Mouse (Mus musculus): ENCODE measurements at regions not wholly inside any gene's neighbourhood (a gene's known extent, or its start where the extent isn't known, plus 50 kb on each side); places are given as distances from the start of the nearest gene placed in this dataset.
"Not testable (repeated sequence)": the region's sequence is repeated elsewhere in the genome, so short reads cannot be mapped to it uniquely, and the experiment has no call there.

GRCm38 (mm10) chr8:68958701-68959100, 250.1 kb upstream of the Zfp930 start:
- DNase-seq (ENCODE audit: low spot score), result no peak
- Histone ChIP-seq H3K4me2 (ENCODE audit: low read depth, low read length) (no peak overlapping the region), H3K9ac (ENCODE audit: low read depth, low read length) (no peak overlapping the region), H3K27me3 (replicated peaks; ENCODE audit: control insufficient read depth, insufficient read depth, low read length) (no peaks in the 10 kb centered on the region), H3K4me1 (ENCODE audit: control insufficient read depth, insufficient read depth, low read length) (no peaks in the 10 kb centered on the region), H3K4me3 (ENCODE audit: low read depth, low read length) (no peak overlapping the region), H3K9me3 (ENCODE audit: control insufficient read depth, low read length) (no peaks in the 10 kb centered on the region), H3K36me3 (ENCODE audit: control insufficient read depth, insufficient read depth, low read length) (no peaks in the 10 kb centered on the region), H3K27ac (replicated peaks; ENCODE audit: low read depth, low read length) (no peak overlapping the region)
- 90% methylated on average over 2 of the region's 2 CpGs for WGBS
- no peak for ATAC-seq (ENCODE audit: low read depth)

GRCm38 (mm10) chr8:68961981-68962380, 246.9 kb upstream of the Zfp930 start:
- Histone ChIP-seq H3K36me3 (ENCODE audit: control insufficient read depth, insufficient read depth, low read length) (no peaks in the 10 kb centered on the region), H3K9ac (ENCODE audit: low read depth, low read length) (no peak overlapping the region), H3K27me3 (replicated peaks; ENCODE audit: control insufficient read depth, insufficient read depth, low read length) (no peaks in the 10 kb centered on the region), H3K4me1 (ENCODE audit: control insufficient read depth, insufficient read depth, low read length) (no peaks in the 10 kb centered on the region), H3K4me3 (ENCODE audit: low read depth, low read length) (no peak overlapping the region), H3K27ac (replicated peaks; ENCODE audit: low read depth, low read length) (no peak overlapping the region), H3K9me3 (ENCODE audit: control insufficient read depth, low read length) (no peaks in the 10 kb centered on the region), H3K4me2 (ENCODE audit: low read depth, low read length) (no peak overlapping the region)
- whole genome bisulfite sequencing, result 78% methylated on average over 3 of the region's 3 CpGs
- ATAC-seq (ENCODE audit: low read depth) (no peak), DNase-seq (ENCODE audit: low spot score) (no peak)

- 51% methylated on average over 2 of the region's 2 CpGs for WGBS
- peak; percentile 31 for DNase-seq (ENCODE audit: low spot score)
- H3K27me3 ChIP-seq (replicated peaks; ENCODE audit: control insufficient read depth, insufficient read depth, low read length), result no peaks in the 10 kb centered on the region
- no peak overlapping the region for H3K27ac ChIP-seq (replicated peaks; ENCODE audit: low read depth, low read length)
- H3K4me2 ChIP-seq (ENCODE audit: low read depth, low read length), result no peak overlapping the region
- no peaks in the 10 kb centered on the region for H3K36me3 ChIP-seq (ENCODE audit: control insufficient read depth, insufficient read depth, low read length)
- no peak overlapping the region for H3K9ac ChIP-seq (ENCODE audit: low read depth, low read length)
- ATAC-seq (ENCODE audit: low read depth), result no peak; the same call in 1 of the 2 replicates
- no peak overlapping the region for H3K4me3 ChIP-seq (ENCODE audit: low read depth, low read length)
- no peaks in the 10 kb centered on the region for H3K4me1 ChIP-seq (ENCODE audit: control insufficient read depth, insufficient read depth, low read length)
- no peaks in the 10 kb centered on the region for H3K9me3 ChIP-seq (ENCODE audit: control insufficient read depth, low read length)
Observed at GRCm38 (mm10) chr8:68975773-68976172, 233.1 kb upstream of the Zfp930 start.

GRCm38 (mm10) chr8:68977159-68977558, 231.7 kb upstream of the Zfp930 start:
- WGBS, result 90% methylated on average over 4 of the region's 4 CpGs
- ATAC-seq (ENCODE audit: low read depth) (no peak), DNase-seq (ENCODE audit: low spot score) (no peak)
- H3K4me2 ChIP-seq (ENCODE audit: low read depth, low read length), result no peak overlapping the region
- no peaks in the 10 kb centered on the region for H3K36me3 ChIP-seq (ENCODE audit: control insufficient read depth, insufficient read depth, low read length)
- H3K27ac ChIP-seq (replicated peaks; ENCODE audit: low read depth, low read length), result no peak overlapping the region
- H3K27me3 ChIP-seq (replicated peaks; ENCODE audit: control insufficient read depth, insufficient read depth, low read length), result no peaks in the 10 kb centered on the region
- no peak overlapping the region for H3K9ac ChIP-seq (ENCODE audit: low read depth, low read length)
- H3K4me3 ChIP-seq (ENCODE audit: low read depth, low read length), result no peak overlapping the region
- no peaks in the 10 kb centered on the region for H3K4me1 ChIP-seq (ENCODE audit: control insufficient read depth, insufficient read depth, low read length)
- no peaks in the 10 kb centered on the region for H3K9me3 ChIP-seq (ENCODE audit: control insufficient read depth, low read length)

- H3K27ac ChIP-seq (replicated peaks; ENCODE audit: low read depth, low read length); H3K9ac ChIP-seq (ENCODE audit: low read depth, low read length); H3K4me2 ChIP-seq (ENCODE audit: low read depth, low read length); H3K36me3 ChIP-seq (ENCODE audit: control insufficient read depth, insufficient read depth, low read length); H3K9me3 ChIP-seq (ENCODE audit: control insufficient read depth, low read length); H3K4me3 ChIP-seq (ENCODE audit: low read depth, low read length); ATAC-seq (ENCODE audit: low read depth); H3K27me3 ChIP-seq (replicated peaks; ENCODE audit: control insufficient read depth, insufficient read depth, low read length); H3K4me1 ChIP-seq (ENCODE audit: control insufficient read depth, insufficient read depth, low read length); DNase-seq (ENCODE audit: low spot score): not testable (repeated sequence)
- 78% methylated on average over 3 of the region's 6 CpGs for WGBS
Observed at GRCm38 (mm10) chr8:68983181-68983580, 225.7 kb upstream of the Zfp930 start.

GRCm38 (mm10) chr8:68983691-68984090, 225.1 kb upstream of the Zfp930 start:
- H3K4me3 ChIP-seq (ENCODE audit: low read depth, low read length), result no peak overlapping the region
- DNase-seq (ENCODE audit: low spot score), result no peak
- no peak overlapping the region for H3K27ac ChIP-seq (replicated peaks; ENCODE audit: low read depth, low read length)
- H3K9ac ChIP-seq (ENCODE audit: low read depth, low read length), result no peak overlapping the region
- no peaks in the 10 kb centered on the region for H3K4me1 ChIP-seq (ENCODE audit: control insufficient read depth, insufficient read depth, low read length)
- H3K4me2 ChIP-seq (ENCODE audit: low read depth, low read length), result no peak overlapping the region
- no peak for ATAC-seq (ENCODE audit: low read depth)
- H3K9me3 ChIP-seq (ENCODE audit: control insufficient read depth, low read length), result no peaks in the 10 kb centered on the region
- 84% methylated on average over 12 of the region's 12 CpGs for WGBS
- H3K27me3 ChIP-seq (replicated peaks; ENCODE audit: control insufficient read depth, insufficient read depth, low read length), result no peaks in the 10 kb centered on the region
- no peaks in the 10 kb centered on the region for H3K36me3 ChIP-seq (ENCODE audit: control insufficient read depth, insufficient read depth, low read length)

- Histone ChIP-seq H3K27me3 (replicated peaks; ENCODE audit: control insufficient read depth, insufficient read depth, low read length) (no peaks in the 10 kb centered on the region), H3K4me1 (ENCODE audit: control insufficient read depth, insufficient read depth, low read length) (no peaks in the 10 kb centered on the region), H3K9me3 (ENCODE audit: control insufficient read depth, low read length) (no peaks in the 10 kb centered on the region), H3K4me3 (ENCODE audit: low read depth, low read length) (no peak overlapping the region), H3K4me2 (ENCODE audit: low read depth, low read length) (no peak overlapping the region), H3K9ac (ENCODE audit: low read depth, low read length) (no peak overlapping the region), H3K36me3 (ENCODE audit: control insufficient read depth, insufficient read depth, low read length) (no peaks in the 10 kb centered on the region), H3K27ac (replicated peaks; ENCODE audit: low read depth, low read length) (no peak overlapping the region)
- WGBS, result 75% methylated on average over 4 of the region's 4 CpGs
- no peak for DNase-seq (ENCODE audit: low spot score)
- ATAC-seq (ENCODE audit: low read depth), result no peak
Observed at GRCm38 (mm10) chr8:68984487-68984886, 224.4 kb upstream of the Zfp930 start.

GRCm38 (mm10) chr8:68986425-68986824, 222.4 kb upstream of the Zfp930 start:
- 89% methylated on average over 2 of the region's 2 CpGs for WGBS
- ATAC-seq (ENCODE audit: low read depth), result no peak
- H3K27ac ChIP-seq (replicated peaks; ENCODE audit: low read depth, low read length), result no peak overlapping the region

More at GRCm38 (mm10) chr8:68986425-68986824, 222.4 kb upstream of the Zfp930 start:
- no peaks in the 10 kb centered on the region for H3K27me3 ChIP-seq (replicated peaks; ENCODE audit: control insufficient read depth, insufficient read depth, low read length)
- no peak overlapping the region for H3K9ac ChIP-seq (ENCODE audit: low read depth, low read length)
- DNase-seq (ENCODE audit: low spot score), result no peak
- H3K36me3 ChIP-seq (ENCODE audit: control insufficient read depth, insufficient read depth, low read length), result no peaks in the 10 kb centered on the region
- H3K4me3 ChIP-seq (ENCODE audit: low read depth, low read length), result no peak overlapping the region
- no peaks in the 10 kb centered on the region for H3K4me1 ChIP-seq (ENCODE audit: control insufficient read depth, insufficient read depth, low read length)
- H3K9me3 ChIP-seq (ENCODE audit: control insufficient read depth, low read length), result no peaks in the 10 kb centered on the region
- H3K4me2 ChIP-seq (ENCODE audit: low read depth, low read length), result no peak overlapping the region
